Mouse (Mus musculus) c-Kit-positive CD71-positive TER-119-negative erythroid progenitor cells, embryonic 14.5 days (primary cell): ENCODE results near the gene Glcci1.

Experiments
- DNase-seq: peaks from one replicate; pipeline ENCODE4 v3.0.0-alpha.2; 2013; ENCODE audit warnings: low read depth

The Glcci1 gene

GRCm38 (mm10) chr6:8509551-8509950, at the start of gene Glcci1:
Gene Glcci1 (plus strand): TSS chr6:8509600.
- no peak for DNase-seq

- DNase-seq = no peak
Observed at GRCm38 (mm10) chr6:8462447-8462846, 47.0 kb upstream of the Glcci1 start.

- no peak for DNase-seq
Observed at GRCm38 (mm10) chr6:8465388-8465787, 44.0 kb upstream of the Glcci1 start.

GRCm38 (mm10) chr6:8465985-8466384, 43.4 kb upstream of the Glcci1 start:
- no peak for DNase-seq

DNA sequence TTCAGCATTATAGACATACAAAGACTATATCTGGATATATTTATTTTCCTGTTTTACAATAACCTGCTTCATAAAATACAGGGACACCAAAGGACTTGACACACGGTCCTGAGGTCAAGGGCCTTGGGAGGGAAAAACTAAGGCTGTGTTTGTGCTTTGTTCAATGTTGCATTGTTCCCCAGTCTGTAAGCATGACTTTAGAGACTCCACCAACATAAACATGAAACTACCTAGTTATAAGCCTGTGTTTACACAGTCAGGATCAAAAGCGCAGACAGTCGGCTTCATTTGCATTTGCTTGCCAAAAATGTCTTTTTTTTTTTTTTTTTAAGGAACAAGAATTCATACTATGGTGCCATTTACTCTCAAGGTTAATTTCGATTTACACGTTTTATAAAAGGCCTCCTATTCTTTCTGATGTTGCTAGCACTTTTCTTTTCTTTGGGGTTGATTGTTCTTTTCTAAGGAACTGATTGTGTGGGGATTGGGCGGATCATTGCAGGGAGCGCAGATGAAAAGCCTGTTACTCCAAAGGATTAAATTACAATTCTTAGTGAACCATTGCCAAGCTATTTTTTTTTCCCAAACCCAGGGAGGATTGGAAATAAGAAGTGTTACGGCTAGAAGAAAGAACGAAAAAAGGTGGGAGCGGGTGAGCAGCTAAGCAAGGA, 41.6 kb upstream of the Glcci1 start:
- no peak for DNase-seq

DNA sequence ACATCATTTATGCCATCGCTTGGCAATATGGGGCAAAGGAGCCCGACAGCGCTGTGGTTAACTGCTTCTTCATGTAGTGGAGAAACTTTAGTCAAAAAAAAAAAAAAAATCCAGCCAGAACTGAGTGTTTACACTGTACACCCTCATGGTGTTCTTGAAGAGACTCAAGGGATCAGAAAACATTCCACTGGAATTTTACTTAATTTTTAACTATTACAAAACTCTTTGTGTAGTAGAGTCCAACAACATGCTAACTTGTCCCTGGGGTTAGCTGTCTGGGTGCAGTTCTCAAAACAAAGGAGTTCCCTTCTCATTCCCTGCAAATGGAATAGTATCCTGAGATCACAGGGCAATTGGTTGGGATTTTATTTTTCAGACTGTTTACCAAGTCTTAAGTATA, 39.5 kb upstream of the Glcci1 start:
- no peak for DNase-seq

GRCm38 (mm10) chr6:8472125-8472524, 37.3 kb upstream of the Glcci1 start:
- DNase-seq = no peak

GRCm38 (mm10) chr6:8472915-8473314, 36.5 kb upstream of the Glcci1 start:
- DNase-seq = no peak

DNA sequence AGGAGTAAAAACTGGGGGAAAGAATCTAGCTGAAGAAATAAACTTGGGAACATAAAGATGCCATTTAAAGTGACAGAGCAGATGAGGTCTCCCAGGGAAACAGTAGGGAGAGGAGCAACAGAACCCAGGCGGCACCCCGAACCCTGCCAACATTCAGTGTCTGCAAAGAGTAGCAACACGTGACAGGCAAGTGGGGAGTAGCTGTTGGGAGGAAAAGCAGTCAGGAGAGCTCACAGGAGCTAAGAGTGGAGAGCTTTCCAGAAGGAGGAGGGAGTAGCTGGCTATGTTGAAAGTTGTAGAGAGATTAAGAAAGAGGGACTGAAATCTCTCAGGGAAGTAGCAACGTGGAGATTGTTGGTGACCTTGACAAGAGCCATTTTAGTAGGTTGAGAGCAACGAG, 35.9 kb upstream of the Glcci1 start:
- no peak for DNase-seq

DNA sequence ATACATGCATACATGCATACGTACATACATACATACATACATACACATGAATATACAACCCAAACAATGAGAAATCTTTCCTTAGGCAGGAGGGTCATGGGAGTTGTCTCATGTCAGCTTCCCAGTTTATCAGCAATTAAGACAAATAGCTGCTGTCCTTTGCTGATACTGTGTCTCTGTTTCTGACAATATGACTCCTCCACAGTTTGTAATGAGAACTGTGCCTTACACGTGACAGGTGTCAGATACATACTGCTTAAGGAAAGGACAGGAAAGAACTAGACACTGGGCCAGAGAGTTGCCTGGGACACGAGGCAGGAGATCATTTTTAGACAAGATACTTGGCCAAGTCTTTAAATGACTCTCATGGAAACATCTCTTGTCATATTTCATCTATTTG, 35.1 kb upstream of the Glcci1 start:
- no peak for DNase-seq

GRCm38 (mm10) chr6:8474820-8475219, 34.6 kb upstream of the Glcci1 start:
- no peak for DNase-seq

DNA sequence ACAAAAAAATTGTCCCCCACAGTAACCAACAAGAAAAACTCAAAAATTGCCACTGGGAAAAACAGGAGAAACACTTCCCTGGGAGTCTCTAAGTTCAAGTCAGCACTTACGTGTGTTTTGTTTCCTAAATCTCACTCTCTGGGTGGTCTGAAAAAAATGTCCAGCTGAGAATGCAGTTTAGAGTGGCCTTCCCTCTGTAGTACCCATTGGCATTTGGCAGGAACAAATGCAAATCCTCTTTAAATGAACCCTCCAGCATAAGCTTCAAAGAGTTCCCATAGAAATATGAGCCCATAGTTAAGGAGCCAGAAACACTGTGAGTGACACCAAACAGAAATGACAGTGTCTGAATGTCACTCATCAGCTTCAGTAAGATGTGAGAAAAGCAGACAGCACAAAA, 30.2 kb upstream of the Glcci1 start:
- no peak for DNase-seq

DNA sequence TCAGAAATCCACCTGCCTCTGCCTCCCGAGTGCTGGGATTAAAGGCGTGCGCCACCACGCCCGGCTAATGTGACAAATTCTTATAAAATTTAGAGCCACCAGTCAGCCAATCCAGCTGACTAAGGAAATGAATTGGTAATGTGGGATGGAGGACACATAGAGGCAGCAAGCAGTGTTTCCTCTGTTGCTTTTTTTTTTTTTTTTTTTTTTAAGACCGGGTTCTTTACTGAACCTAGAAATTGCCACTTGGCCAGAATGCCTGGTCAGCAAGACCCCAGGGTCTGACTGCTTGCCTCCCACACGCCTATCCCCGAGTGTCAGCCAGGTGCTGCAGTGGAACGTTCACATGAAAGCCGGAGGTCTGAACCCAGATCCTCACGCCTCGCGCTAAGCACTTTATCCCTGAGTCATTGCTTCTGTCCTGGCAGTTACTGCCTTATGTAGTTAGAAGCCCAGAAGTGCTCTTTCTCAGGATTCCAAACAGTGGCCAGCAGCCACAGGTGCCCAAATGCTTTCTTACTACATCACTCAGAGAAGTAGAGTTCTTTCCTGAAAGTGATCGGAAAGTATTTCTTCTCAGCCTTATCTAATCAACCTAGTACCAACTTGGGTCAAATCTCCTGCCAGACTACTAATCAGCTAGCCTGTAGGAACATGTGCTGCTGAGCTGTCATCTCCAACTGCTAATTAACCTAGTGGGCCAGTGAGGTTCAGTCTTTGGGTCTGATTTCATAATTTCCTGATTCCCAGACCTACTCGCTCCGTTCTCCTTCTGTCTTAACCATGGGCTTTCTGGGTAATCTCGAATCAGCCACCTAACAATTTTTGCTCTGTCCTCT, 24.7 kb upstream of the Glcci1 start:
- no peak for DNase-seq

GRCm38 (mm10) chr6:8485414-8486175, 23.8 kb upstream of the Glcci1 start:
- no peak for DNase-seq

DNA sequence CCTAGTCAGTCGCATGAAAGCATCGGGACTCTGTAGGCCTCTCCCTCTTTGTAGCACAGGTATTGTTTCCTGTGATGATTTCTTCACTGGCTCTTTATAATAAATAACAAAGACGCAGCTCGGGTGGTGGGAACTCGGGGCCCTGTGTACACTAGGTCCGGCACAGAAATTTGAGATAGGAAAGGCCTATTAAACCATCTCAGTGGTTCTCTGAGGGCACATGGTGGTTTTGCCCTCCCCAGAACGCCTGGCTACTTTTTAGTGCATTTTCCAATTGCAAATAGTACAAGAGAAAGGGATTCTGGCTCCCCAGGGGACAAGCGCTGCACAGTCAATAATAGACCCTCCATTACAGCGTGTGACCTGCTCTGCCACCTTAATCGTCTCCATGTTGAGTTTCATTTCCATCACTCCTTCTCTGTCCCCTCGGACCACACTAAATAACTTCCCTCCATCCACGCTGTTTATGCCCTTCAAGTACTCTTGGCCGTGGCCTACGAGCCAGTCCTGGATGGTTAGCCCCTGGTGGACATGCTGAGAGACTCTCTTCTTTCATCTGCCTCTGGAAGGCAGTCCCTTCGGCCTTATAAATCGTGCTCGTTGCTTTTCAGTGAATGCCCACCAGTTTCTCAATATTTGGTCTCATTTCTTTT, 22.9 kb upstream of the Glcci1 start:
- DNase-seq = no peak

DNA sequence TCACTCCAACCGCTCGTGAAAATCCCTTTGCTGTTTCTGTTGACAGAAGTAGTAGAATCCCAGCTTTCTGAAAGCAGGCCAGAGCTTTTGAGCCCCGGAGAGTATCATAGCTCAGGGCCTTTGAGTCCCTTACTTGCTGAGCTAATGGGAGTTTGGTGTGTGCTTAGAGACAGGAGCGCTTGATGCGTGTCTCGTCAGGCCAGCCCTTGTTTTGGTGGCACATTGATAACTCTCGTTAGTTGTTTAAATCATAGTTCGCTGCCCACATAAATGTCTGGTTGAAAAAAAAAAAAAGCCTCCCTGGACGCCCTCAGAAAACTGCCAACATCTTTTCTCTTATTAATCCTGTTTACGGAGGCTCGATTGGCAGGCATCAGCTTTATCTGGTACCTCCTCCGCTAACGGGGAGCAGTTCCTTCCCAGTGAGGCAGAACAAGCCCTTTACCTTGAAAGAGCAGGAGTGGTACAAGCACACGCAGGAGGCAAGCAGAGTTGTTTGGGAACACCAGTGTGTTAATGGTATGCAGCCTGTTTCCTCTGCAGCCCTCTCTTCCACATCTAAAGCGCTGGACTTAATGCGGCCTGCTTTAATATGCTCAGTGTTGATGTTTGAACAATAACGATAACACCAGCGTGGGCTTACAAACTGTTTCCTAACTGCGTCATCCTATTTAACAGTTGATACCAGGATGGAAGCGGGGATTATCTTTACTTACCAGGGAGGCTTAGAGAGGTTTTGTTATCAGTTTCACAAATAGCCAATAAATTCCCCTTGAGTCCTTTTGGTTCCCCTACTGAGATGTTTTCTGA, 22.2 kb upstream of the Glcci1 start:
- DNase-seq = peak; percentile 79

DNA sequence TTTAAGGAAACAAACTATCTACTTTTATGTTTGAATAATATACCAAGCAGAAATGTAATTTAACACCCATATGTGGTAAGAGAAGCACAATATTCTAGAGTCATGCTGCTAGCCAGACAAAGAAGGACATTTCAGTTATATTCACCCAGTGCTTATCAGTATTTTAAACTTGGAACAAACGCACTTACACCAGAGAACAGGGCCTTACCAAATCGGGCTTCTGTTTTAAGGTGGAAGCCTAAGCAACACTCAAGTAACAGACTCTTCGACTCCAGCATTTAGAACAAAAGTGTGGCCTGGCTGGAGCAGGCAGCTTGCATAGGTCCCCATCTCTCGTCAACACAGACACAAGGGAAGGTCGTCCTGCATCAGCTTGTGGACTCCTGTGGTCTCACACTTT, 21.2 kb upstream of the Glcci1 start:
- DNase-seq = no peak

DNA sequence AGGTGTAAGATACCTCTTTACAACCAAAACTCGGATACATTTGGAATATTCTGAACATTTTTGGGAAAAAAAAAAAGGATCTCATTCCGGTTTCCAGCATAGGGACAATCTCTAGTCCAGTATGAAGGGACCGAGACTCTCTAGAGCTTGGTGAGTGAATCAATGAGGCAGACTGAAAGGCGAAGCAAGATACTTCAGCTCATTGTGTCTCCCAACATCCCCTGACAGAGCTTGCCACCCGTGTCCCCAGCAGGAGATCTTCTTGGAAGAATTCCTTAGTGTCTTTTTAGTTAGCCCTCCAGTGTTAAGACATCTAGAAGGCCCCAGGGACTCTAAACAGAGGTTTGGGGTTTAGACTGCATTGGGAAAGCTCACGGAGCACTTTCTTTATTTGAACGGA, 20.1 kb upstream of the Glcci1 start:
- no peak for DNase-seq

DNA sequence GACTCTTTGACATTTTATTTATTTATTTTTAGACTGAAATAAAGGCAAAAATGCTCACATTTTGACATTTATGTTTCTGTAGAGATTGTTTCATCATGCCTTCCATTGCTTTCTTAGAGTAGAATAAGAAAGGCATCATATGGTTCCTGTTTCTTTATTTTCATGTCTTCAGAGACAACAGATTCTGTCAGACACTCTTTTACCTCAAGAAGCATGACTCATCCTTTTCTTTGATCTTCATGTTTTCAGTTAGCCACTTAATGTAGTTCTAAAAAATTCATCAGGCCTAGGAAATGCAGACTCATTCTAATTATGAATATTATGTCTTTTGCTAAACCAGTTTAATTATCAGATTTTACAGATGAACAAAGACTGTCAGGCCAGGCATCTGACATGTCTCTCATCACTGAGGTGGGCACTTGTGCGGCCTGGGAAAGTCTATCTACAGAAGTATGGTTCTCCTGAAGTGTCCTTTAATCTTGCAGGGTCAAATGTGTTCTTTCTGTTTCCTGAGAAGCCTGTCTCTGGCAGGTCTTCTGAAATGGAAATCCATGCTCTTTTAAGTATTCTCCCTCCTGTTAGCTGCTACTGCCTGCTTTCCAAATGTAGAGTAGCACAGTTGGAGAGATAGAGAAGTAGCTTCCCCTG, 19.3 kb upstream of the Glcci1 start:
- DNase-seq = no peak

GRCm38 (mm10) chr6:8492248-8492647, 17.2 kb upstream of the Glcci1 start:
- no peak for DNase-seq
